Mouse (Mus musculus) liver, adult 2 months (tissue): ENCODE measurements around the gene Itpr2. TPM values are rescaled to one million over a fixed set of nuclear protein-coding genes. Genes with fewer than 3 reads are reported as not detected.
A peak's percentile ranks its signal among the peaks of the same experiment; 100 is the strongest.

Experiments used
- DNase-seq: peaks from one replicate; pipeline ENCODE4 v3.0.0-alpha.2; 2011; ENCODE audit warnings: low read depth, low spot score; ENCODE audit errors: extremely low read depth
- H3K27ac ChIP-seq: fragments of 200-500 bp; replicated peaks from 2 replicates; pipeline ENCODE4 v1.5.1; 2012; ENCODE audit warnings: low read depth, mild to moderate bottlenecking, control low read depth, inconsistent platforms, low read length; ENCODE audit not compliant: insufficient read depth
- H3K27me3 ChIP-seq: fragments of 200-500 bp; 2 replicates; pipeline ENCODE4 v1.6.1; 2012; ENCODE audit warnings: mild to moderate bottlenecking, moderate library complexity, low read length, inconsistent platforms; ENCODE audit not compliant: control insufficient read depth, insufficient read depth
- H3K36me3 ChIP-seq: fragments of 200-500 bp; 2 replicates; pipeline ENCODE4 v1.6.1; 2012; ENCODE audit warnings: low read length, inconsistent platforms; ENCODE audit not compliant: control insufficient read depth, insufficient read depth
- H3K4me1 ChIP-seq: fragments of 200-500 bp; 2 replicates; pipeline ENCODE4 v1.6.1; 2011; ENCODE audit warnings: low read length; ENCODE audit not compliant: control insufficient read depth, insufficient read depth
- H3K4me3 ChIP-seq: fragments of 200-500 bp; 2 replicates; pipeline ENCODE4 v1.5.1; 2011; ENCODE audit warnings: low read depth, mild to moderate bottlenecking, control low read depth, low read length, moderate library complexity; ENCODE audit not compliant: insufficient read depth
- H3K79me2 ChIP-seq: fragments of 200-500 bp; 2 replicates; pipeline ENCODE4 v1.6.1; 2012; ENCODE audit warnings: inconsistent platforms, mild to moderate bottlenecking, low read length, moderate library complexity; ENCODE audit not compliant: control insufficient read depth, insufficient read depth
- H3K9ac ChIP-seq: fragments of 200-500 bp; 2 replicates; pipeline ENCODE4 v1.6.1; 2012; ENCODE audit warnings: low read depth, mild to moderate bottlenecking, control low read depth, inconsistent platforms, low read length
- CTCF ChIP-seq: fragments of 200-500 bp; IDR thresholded peaks from 2 replicates; pipeline ENCODE4 v1.5.1; 2011; ENCODE audit warnings: low read depth, low read length, control low read depth
- POLR2A ChIP-seq: fragments of 200-500 bp; IDR thresholded peaks from 2 replicates; pipeline ENCODE4 v1.6.1; 2011; ENCODE audit warnings: low read length, control low read depth; ENCODE audit not compliant: insufficient read depth; ENCODE audit errors: extremely low read depth
- WGBS: fragments of 180-500 bp; shearing (Covaris S2); methylation state at CpG from one replicate; pipeline ENCODE4 v1.1.7; 2018; 5-methylcytosine and 5-hydroxymethylcytosine counted together
- polyA plus RNA-seq: library from polyadenylated mRNA; depleted of rRNA; stranded (reverse); fragments of >200 nt; gene quantifications from 2 replicates; pipeline ENCODE4 v1.2.3, GENCODE M21; 2012
- total RNA-seq: library from RNA; depleted of rRNA; stranded (reverse); fragments of >200 nt; gene quantifications from 2 replicates; pipeline ENCODE4 v1.2.3, GENCODE M21; 2014

The Itpr2 gene
- total and polyA plus RNA-seq, 2 experiments = 9.5 to 22.9 TPM

GRCm38 (mm10) chr6:146136646-146137045, 365.4 kb downstream of the Itpr2 start:
- no peak for TF ChIP-seq POLR2A
- no peak for TF ChIP-seq CTCF
- DNase-seq = no peak
- Histone ChIP-seq H3K36me3 (peaks cover 2% of the 10 kb centered on the region; the same call in 1 of the 2 replicates), H3K9ac (no peak overlapping the region), H3K4me1 (no peaks in the 10 kb centered on the region), H3K27ac (no peak overlapping the region), H3K4me3 (no peak overlapping the region), H3K79me2 (no peaks in the 10 kb centered on the region), H3K27me3 (no peaks in the 10 kb centered on the region)
- WGBS = 89% methylated on average over 4 of the region's 4 CpGs

DNA sequence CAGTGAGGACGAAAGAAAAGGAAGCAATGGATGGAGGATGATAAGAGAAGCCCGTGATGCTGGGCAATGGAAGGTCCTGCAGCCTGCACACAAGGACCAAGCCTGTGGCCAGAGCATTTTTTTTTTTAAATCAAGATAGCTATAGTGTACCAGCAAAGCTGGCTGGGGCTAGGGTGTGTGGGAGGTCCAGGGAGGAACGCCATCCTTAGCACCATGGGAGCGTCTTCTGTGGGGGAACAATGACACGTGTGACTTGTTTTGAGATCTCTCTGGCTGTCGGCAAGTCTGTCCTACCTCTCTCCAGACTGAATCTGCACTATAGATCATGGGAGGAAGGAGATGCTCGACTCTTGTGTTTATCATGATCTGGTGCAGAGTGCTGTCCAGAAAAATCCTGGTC, 365.8 kb downstream of the Itpr2 start:
- no peaks in the 10 kb centered on the region for H3K27me3 ChIP-seq
- DNase-seq = no peak
- H3K27ac ChIP-seq = no peak overlapping the region
- no peaks in the 10 kb centered on the region for H3K79me2 ChIP-seq
- 0 out of 2 replicates have a peak, but pooled peaks cover 1% of the 10 kb centered on the region for H3K36me3 ChIP-seq
- H3K4me1 ChIP-seq = no peaks in the 10 kb centered on the region
- no peak overlapping the region for H3K4me3 ChIP-seq
- no peak for TF ChIP-seq CTCF
- TF ChIP-seq POLR2A = no peak
- H3K9ac ChIP-seq = no peak overlapping the region
- WGBS = 82% methylated on average over 7 of the region's 7 CpGs

- TF ChIP-seq POLR2A (no peak), CTCF (no peak)
- Histone ChIP-seq H3K9ac (no peak overlapping the region), H3K27ac (no peak overlapping the region), H3K27me3 (no peaks in the 10 kb centered on the region), H3K4me3 (no peak overlapping the region), H3K4me1 (no peaks in the 10 kb centered on the region), H3K79me2 (no peaks in the 10 kb centered on the region), H3K36me3 (0 out of 2 replicates have a peak, but pooled peaks cover 1% of the 10 kb centered on the region)
- no peak for DNase-seq
- 92% methylated on average over 8 of the region's 8 CpGs for WGBS
These were observed 366.7 kb downstream of the Itpr2 start for GRCm38 (mm10) chr6:146135291-146135690.

DNA sequence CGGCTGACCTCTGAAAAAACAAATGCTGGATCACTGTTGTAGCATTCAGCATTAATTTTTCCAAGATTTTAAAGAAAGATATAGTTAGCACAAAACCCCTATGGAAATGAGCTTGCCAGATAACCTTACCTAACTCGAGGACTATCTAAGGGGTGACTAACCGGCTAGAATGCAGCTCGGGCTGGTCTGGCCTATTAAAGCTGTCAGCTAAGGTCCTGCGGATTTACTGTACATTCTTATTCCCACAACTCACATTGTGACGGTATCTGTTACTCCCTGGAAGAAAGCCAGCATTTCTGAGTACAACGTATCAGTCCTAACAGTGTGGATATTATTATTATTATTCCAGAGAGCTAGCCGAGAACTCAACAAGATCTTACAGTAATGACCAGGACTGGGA, 368.1 kb downstream of the Itpr2 start:
- DNase-seq = no peak

GRCm38 (mm10) chr6:146129066-146129465, 373.0 kb downstream of the Itpr2 start:
- no peaks in the 10 kb centered on the region for H3K27me3 ChIP-seq
- H3K9ac ChIP-seq = no peak overlapping the region
- no peaks in the 10 kb centered on the region for H3K79me2 ChIP-seq
- DNase-seq = no peak
- H3K4me3 ChIP-seq = no peak overlapping the region
- no peak for TF ChIP-seq POLR2A
- no peak for TF ChIP-seq CTCF
- 90% methylated on average over 7 of the region's 7 CpGs for WGBS
- no peak overlapping the region for H3K27ac ChIP-seq
- H3K4me1 ChIP-seq = peaks cover 13% of the 10 kb centered on the region
- H3K36me3 ChIP-seq = 0 out of 2 replicates have a peak, but pooled peaks cover 1% of the 10 kb centered on the region

More for the DNA sequence above, 368.1 kb downstream of the Itpr2 start:
- H3K27ac ChIP-seq = no peak overlapping the region
- no peaks in the 10 kb centered on the region for H3K27me3 ChIP-seq
- H3K4me1 ChIP-seq = no peaks in the 10 kb centered on the region
- TF ChIP-seq POLR2A = no peak
- H3K79me2 ChIP-seq = no peaks in the 10 kb centered on the region
- H3K4me3 ChIP-seq = no peak overlapping the region
- WGBS = 85% methylated on average over 8 of the region's 8 CpGs
- H3K36me3 ChIP-seq = 0 out of 2 replicates have a peak, but pooled peaks cover 1% of the 10 kb centered on the region
- no peak overlapping the region for H3K9ac ChIP-seq

DNA sequence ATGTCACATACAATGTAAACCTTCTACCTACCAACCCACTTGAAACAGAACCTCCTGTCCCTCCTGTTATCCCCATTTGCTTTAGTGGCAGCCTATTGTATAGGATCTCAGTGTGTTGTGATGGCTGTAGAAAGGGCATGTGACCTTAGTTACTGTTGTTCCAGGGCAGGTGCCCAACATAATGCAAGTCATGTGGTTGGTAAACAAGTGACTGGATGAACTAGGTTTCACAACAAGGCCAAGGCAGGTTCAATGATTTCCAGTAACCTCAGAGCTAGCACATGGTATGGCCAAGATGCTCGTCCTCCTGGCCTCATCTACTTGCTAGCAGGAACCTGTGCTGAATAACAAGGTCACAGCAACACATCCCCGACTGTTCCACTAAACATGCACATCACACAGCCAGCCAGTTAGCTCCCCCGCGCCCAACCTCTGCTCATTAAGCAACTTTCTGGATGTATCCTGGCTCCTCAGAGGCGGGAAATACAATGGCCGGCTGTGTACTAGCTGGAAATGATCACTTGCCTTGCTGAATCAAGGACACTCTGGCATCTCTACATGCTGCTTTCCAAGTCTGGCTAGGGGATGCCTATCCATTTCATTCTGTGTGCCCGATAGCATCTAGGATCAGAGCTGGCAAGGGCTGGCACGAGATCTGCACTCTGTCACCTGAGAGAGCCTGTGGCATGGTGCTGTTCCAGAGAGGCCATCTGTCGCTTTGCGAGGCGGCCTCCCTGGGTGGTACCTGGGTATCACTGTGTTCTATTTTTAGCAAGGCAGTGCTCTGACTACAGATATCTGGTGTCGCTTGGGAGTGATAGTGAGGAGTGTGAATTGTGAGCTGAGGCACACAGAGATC, 375.0 kb downstream of the Itpr2 start:
- Histone ChIP-seq H3K4me3 (no peak overlapping the region), H3K27ac (no peak overlapping the region; the same call in 1 of the 2 replicates), H3K9ac (no peak overlapping the region), H3K79me2 (no peaks in the 10 kb centered on the region), H3K36me3 (no peaks in the 10 kb centered on the region), H3K4me1 (peaks cover 13% of the 10 kb centered on the region), H3K27me3 (no peaks in the 10 kb centered on the region)
- 25% methylated on average over 12 of the region's 12 CpGs for WGBS
- peak; percentile 90 for DNase-seq
- TF ChIP-seq CTCF (no peak), POLR2A (no peak)
